Mouse (Mus musculus): ENCODE data around the gene Rbfox1. TPM values are rescaled to one million over a fixed set of nuclear protein-coding genes. Genes with fewer than 3 reads are reported as not detected.

Rbfox1 gene
- polyA plus RNA-seq, 1 experiment from 2014 or later = 0.71 TPM

- no peak for DNase-seq (ENCODE audit: extremely low spot score, low spot score)
- Histone ChIP-seq H3K4me1 (no peaks in the 10 kb centered on the region), H3K4me3 (no peak overlapping the region), H3K9me3 (no peaks in the 10 kb centered on the region), H3K36me3 (replicated peaks) (no peaks in the 10 kb centered on the region), H3K27me3 (ENCODE audit: poor library complexity, severe bottlenecking) (no peaks in the 10 kb centered on the region), H3K27ac (no peak overlapping the region)
- WGBS = 95% methylated on average over 5 of the region's 5 CpGs
Observed at GRCm38 (mm10) chr16:7275501-7275900, 1390.3 kb downstream of the Rbfox1 start.

- Histone ChIP-seq H3K27ac (no peak overlapping the region), H3K9me3 (no peaks in the 10 kb centered on the region), H3K27me3 (ENCODE audit: poor library complexity, severe bottlenecking) (no peaks in the 10 kb centered on the region), H3K4me1 (no peaks in the 10 kb centered on the region), H3K4me3 (no peak overlapping the region), H3K36me3 (replicated peaks) (no peaks in the 10 kb centered on the region)
- no peak for DNase-seq (ENCODE audit: extremely low spot score, low spot score)
- 34% methylated on average over 1 of the region's 1 CpGs for WGBS
Observed at GRCm38 (mm10) chr16:7275901-7276300, 1390.7 kb downstream of the Rbfox1 start.

DNA sequence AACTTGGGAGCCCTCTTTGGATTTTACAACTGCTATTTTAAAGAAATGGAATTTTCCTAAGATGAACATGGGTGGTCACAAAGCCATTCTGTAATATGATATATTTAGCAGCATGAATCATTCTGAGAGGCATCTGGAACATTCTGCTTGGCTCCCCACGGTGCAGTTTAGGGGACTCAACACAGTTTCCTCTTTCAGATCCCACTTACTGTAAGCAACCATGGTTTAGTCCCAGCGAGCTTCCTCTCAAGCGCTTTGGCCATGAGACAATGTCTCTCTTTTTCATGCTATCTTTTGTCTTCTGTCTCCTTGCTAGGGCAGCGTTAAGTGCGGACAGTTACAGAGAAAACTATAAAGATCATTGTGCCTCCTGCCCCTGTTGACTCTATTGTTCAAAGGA lies 1394.4 kb downstream of the Rbfox1 start:
- Histone ChIP-seq H3K27ac (no peak overlapping the region), H3K4me1 (no peaks in the 10 kb centered on the region), H3K9me3 (no peaks in the 10 kb centered on the region), H3K27me3 (ENCODE audit: poor library complexity, severe bottlenecking) (no peaks in the 10 kb centered on the region), H3K4me3 (no peak overlapping the region), H3K36me3 (replicated peaks) (no peaks in the 10 kb centered on the region)
- 84% methylated on average over 5 of the region's 5 CpGs for WGBS
- DNase-seq (ENCODE audit: extremely low spot score, low spot score) = no peak

GRCm38 (mm10) chr16:7282257-7282656 lies 1397.1 kb downstream of the Rbfox1 start:
- WGBS = 91% methylated on average over 7 of the region's 7 CpGs
- Histone ChIP-seq H3K36me3 (replicated peaks) (no peaks in the 10 kb centered on the region), H3K27ac (no peak overlapping the region), H3K4me1 (no peaks in the 10 kb centered on the region), H3K9me3 (no peaks in the 10 kb centered on the region), H3K4me3 (no peak overlapping the region), H3K27me3 (ENCODE audit: poor library complexity, severe bottlenecking) (no peaks in the 10 kb centered on the region)
- DNase-seq (ENCODE audit: extremely low spot score, low spot score) = no peak

DNA sequence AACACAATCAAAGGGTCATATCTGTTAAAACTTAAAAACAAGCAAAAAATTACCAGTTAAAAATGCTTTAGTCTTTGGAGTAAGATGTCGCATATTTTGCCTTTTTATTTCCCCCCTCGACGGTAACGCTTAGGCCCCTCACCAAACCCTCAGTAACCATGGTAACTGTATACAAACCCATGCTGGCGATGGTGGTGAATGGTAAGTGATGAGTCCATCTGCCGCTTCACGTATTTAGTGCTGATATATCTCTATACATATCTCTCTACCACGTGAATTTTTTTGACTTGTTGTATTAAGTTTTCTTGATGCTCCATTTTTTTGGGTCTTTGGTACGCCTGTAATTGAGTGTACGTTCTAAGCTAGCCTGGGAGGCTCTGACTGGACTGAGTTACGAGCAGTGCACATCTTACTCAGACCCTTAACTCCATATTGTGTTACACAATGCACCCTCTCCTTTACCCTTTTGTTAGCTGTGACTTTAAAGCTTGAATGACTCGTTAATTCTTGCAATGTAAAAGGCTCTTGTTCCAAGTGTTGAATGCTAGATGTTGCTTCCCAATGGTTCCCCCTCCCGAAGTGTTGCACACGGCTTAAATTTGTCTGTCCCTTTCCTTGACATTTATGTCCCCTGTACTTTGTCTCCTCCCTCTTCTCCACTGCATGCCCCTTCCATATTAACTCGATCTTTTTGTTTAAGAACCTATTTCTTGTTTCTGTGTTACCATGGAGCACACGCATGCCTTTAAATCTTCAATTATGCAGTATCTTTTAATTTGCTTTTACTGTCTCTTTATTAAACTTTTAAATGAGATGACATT lies 1408.0 kb downstream of the Rbfox1 start:
- no peak for DNase-seq (ENCODE audit: extremely low spot score, low spot score)
- Histone ChIP-seq H3K36me3 (replicated peaks) (no peaks in the 10 kb centered on the region), H3K27me3 (ENCODE audit: poor library complexity, severe bottlenecking) (no peaks in the 10 kb centered on the region), H3K4me3 (no peak overlapping the region), H3K9me3 (no peaks in the 10 kb centered on the region), H3K4me1 (0 out of 2 replicates have a peak, but pooled peaks cover 3% of the 10 kb centered on the region), H3K27ac (no peak overlapping the region)
- WGBS = 77% methylated on average over 16 of the region's 16 CpGs

DNA sequence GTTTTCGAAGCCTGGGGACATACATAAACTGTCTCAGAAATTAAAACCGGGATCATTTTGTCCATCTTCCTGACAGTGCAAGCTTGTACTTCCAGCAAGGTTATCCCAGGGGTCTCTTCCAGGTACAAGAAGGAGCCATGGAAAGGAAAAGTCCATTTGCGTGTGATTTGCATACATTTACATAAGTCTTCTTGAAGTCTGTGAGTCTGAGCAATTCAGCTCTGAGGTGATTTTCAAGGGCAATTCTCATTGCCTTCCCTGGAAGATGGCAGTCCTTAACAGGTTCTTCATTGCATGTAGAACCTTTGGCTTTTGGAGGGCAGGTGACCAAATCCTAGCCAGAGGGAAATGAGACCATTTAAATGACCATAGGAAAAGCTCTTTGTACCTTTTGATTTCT lies 1417.3 kb downstream of the Rbfox1 start:
- H3K27me3 ChIP-seq (ENCODE audit: poor library complexity, severe bottlenecking) = no peaks in the 10 kb centered on the region
- WGBS = 70% methylated on average over 3 of the region's 3 CpGs
- H3K36me3 ChIP-seq (replicated peaks) = no peaks in the 10 kb centered on the region
- no peak for DNase-seq (ENCODE audit: extremely low spot score, low spot score)
- H3K4me1 ChIP-seq = no peaks in the 10 kb centered on the region
- H3K4me3 ChIP-seq = no peak overlapping the region
- H3K9me3 ChIP-seq = no peaks in the 10 kb centered on the region
- H3K27ac ChIP-seq = no peak overlapping the region

DNA sequence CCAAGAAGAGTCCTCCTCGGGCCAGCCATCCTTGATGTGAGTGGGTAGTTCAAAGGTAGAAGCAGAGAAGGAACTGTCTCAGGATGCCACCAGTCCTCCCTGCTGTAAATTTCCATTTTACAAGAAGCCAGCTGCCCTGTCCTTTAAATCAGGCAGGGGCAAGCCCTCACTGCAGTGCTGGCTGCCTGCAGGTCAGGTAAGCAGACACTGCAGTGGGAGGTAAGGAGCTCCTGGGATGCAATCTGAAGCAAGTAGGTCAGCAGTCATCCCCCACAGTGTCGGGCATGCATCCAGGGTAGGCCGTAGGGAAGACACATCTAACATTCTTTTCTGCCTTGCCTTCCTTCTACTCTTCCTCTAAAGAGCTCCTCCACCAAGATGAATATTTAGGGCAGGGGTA lies 1444.0 kb downstream of the Rbfox1 start:
- WGBS = 89% methylated on average over 3 of the region's 3 CpGs
- no peak for DNase-seq (ENCODE audit: extremely low spot score, low spot score)
- Histone ChIP-seq H3K9me3 (no peaks in the 10 kb centered on the region), H3K4me1 (no peaks in the 10 kb centered on the region), H3K27me3 (ENCODE audit: poor library complexity, severe bottlenecking) (no peaks in the 10 kb centered on the region), H3K4me3 (no peak overlapping the region), H3K27ac (no peak overlapping the region), H3K36me3 (replicated peaks) (no peaks in the 10 kb centered on the region)

DNA sequence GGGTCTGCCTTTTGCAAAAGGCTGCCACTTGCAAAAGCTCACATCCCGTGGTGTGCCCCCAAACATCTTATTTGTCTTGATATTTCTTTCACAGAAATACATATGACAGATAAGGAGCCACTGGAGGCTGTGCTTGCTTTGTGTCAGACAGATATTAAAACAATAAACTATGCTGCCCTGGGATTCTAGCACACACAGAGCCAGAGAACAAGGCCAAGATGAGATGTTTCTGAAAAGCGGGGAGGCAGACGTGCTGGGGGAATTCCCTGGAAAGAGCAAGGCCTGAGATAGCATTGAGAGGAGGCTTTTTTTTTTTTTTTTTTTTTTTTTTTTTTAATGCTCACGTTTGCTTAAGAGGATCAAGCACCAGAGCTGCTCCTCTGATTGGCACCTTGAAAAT lies 1456.0 kb downstream of the Rbfox1 start:
- 48% methylated on average over 4 of the region's 4 CpGs for WGBS

GRCm38 (mm10) chr16:7345298-7345697 lies 1460.1 kb downstream of the Rbfox1 start:
- H3K9me3 ChIP-seq = no peaks in the 10 kb centered on the region
- H3K36me3 ChIP-seq (replicated peaks) = no peaks in the 10 kb centered on the region
- no peak overlapping the region for H3K4me3 ChIP-seq
- peaks cover 75% of the 10 kb centered on the region for H3K27me3 ChIP-seq (ENCODE audit: poor library complexity, severe bottlenecking)
- H3K4me1 ChIP-seq = peaks cover 14% of the 10 kb centered on the region
- no peak overlapping the region for H3K27ac ChIP-seq
- 82% methylated on average over 3 of the region's 3 CpGs for WGBS
- DNase-seq (ENCODE audit: extremely low spot score, low spot score) = no peak

More for the DNA sequence above, 1456.0 kb downstream of the Rbfox1 start:
- Histone ChIP-seq H3K4me3 (no peak overlapping the region), H3K27ac (no peak overlapping the region), H3K9me3 (no peaks in the 10 kb centered on the region), H3K27me3 (ENCODE audit: poor library complexity, severe bottlenecking) (peaks cover 46% of the 10 kb centered on the region), H3K4me1 (peaks cover 9% of the 10 kb centered on the region), H3K36me3 (replicated peaks) (no peaks in the 10 kb centered on the region)
- no peak for DNase-seq (ENCODE audit: extremely low spot score, low spot score)

DNA sequence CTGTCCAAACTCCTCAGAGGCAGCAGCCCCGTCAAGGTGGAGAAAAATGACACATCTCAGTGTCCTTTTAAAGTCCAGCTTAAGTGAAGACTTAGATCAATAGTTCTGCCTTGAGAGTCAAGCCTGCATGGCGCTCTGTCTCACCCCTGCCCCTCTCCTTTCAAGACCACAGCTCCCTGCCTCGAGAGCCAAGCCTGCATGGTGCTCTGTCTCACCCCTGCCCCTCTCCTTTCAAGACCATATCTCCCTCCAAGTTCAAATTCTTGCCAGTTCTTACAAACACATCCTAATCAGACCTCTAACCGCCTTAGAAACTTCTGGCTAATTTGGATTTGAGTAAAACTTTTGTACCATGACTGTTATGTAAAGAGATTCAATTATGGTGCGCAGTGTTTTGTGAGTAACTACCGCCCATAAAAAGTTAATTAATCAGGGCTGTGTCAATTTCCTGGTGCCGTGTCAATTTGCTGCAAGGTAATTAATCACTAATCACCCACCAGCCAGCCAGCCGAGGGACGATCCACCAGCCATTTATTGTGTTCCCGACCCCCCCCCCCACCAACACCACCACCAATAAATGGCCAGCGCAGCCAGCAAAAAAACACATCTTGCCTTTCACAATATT lies 1461.0 kb downstream of the Rbfox1 start:
- Histone ChIP-seq H3K4me3 (no peak overlapping the region), H3K9me3 (no peaks in the 10 kb centered on the region), H3K4me1 (peaks cover 14% of the 10 kb centered on the region), H3K27me3 (ENCODE audit: poor library complexity, severe bottlenecking) (peaks cover 83% of the 10 kb centered on the region), H3K36me3 (replicated peaks) (no peaks in the 10 kb centered on the region), H3K27ac (no peak overlapping the region)
- WGBS = 45% methylated on average over 11 of the region's 11 CpGs
- DNase-seq (ENCODE audit: extremely low spot score, low spot score) = peak; percentile 20

DNA sequence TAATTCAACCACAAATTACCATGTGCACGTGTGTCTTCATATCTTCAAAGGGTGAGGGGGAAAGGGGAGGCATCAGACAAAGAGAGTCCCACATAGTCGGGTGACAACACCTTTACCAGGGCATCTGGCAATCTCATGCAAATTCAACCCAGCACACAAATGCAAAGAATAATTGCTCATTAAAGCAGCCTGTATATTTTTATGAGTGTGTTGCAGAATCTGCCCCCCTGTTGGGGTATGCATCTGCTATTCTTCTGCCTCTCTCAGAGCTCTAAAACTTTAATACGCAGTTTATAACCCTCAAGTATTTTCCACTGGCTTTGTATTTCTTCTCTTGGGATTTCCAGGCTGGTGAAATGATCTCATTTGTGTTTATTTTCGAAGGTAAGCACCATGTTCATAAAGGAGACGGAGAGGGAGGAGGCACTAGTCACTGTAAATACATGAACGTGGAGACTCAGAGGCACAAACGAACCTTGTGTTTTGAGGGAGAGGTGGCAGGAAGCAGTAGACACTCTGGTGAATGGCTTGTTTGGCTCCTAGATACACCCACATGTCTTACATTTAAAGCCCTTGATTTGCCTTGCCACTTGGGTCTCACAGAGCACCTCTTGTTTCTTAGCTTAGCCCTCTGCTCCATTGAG lies 1462.5 kb downstream of the Rbfox1 start:
- Histone ChIP-seq H3K36me3 (replicated peaks) (no peaks in the 10 kb centered on the region), H3K4me1 (peaks cover 16% of the 10 kb centered on the region), H3K4me3 (no peak overlapping the region), H3K27me3 (ENCODE audit: poor library complexity, severe bottlenecking) (peaks cover 87% of the 10 kb centered on the region), H3K9me3 (no peaks in the 10 kb centered on the region), H3K27ac (no peak overlapping the region)
- no peak for DNase-seq (ENCODE audit: extremely low spot score, low spot score)
- WGBS = 83% methylated on average over 7 of the region's 7 CpGs

DNA sequence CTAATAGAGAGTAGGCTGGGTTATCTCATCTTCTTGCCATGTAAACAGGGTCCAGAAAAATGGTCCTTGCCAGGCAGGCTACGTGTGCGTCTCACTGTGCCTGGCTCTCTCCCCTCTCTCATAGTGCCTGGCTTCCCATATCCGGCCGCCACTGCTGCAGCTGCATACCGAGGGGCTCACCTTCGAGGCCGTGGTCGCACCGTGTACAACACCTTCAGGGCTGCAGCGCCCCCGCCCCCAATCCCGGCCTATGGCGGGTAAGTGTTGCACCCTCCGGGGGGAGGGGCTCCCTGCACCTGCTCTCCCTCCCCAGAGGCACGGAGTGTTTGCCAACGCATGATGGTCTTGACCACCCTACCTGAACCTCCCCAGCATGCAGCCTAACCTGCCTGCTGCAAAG lies 1467.7 kb downstream of the Rbfox1 start:
- H3K27me3 ChIP-seq (ENCODE audit: poor library complexity, severe bottlenecking) = peaks cover 61% of the 10 kb centered on the region
- 63% methylated on average over 16 of the region's 16 CpGs for WGBS
- no peak overlapping the region for H3K4me3 ChIP-seq
- no peak for DNase-seq (ENCODE audit: extremely low spot score, low spot score)
- H3K27ac ChIP-seq = no peak overlapping the region
- H3K9me3 ChIP-seq = no peaks in the 10 kb centered on the region
- no peaks in the 10 kb centered on the region for H3K36me3 ChIP-seq (replicated peaks)
- H3K4me1 ChIP-seq = peaks cover 5% of the 10 kb centered on the region; the same call in 1 of the 2 replicates

DNA sequence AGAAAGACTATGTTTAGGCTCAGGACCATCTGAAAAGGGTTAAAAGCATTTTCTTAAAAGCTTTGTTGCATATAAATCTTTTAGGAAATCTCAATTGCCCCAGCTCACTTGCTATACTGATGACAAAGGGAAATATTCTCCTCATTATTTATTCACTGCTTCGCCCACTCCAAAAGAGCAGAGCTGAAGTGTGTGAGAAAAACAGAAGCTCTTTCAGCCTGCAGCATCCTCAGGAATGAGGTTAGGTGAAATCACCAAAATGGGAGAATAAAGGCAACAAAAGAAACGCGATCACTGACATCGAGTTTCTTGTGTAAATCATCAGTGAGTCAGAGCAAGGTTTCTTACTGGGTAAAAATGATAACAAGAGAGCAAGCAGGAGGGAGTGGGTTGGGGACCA lies 1469.0 kb downstream of the Rbfox1 start:
- Histone ChIP-seq H3K27me3 (ENCODE audit: poor library complexity, severe bottlenecking) (peaks cover 48% of the 10 kb centered on the region), H3K27ac (no peak overlapping the region), H3K36me3 (replicated peaks) (no peaks in the 10 kb centered on the region), H3K4me3 (no peak overlapping the region), H3K9me3 (no peaks in the 10 kb centered on the region), H3K4me1 (peaks cover 7% of the 10 kb centered on the region)
- DNase-seq (ENCODE audit: extremely low spot score, low spot score) = no peak
- WGBS = 82% methylated on average over 4 of the region's 4 CpGs

Measured in forebrain, embryonic 10.5 days (tissue).